Mouse (Mus musculus): ENCODE data around the gene Nfatc4. TPM values are rescaled to one million over a fixed set of nuclear protein-coding genes. Genes with fewer than 3 reads are reported as not detected.

Gene Nfatc4
- polyA plus RNA-seq, 1 experiment from 2014 or later = 6.7 TPM

Other genes with a start within 250 kb of the Nfatc4 start
- 0.22 TPM in 1 of 2 replicates, not detected in the other for gene Fitm1, start 247.5 kb upstream of the Nfatc4 start, polyA plus RNA-seq (2015; fragmentation: Nextera tagmentation; extraction: Ambion mirVana)
- gene Psme1, start 245.0 kb upstream of the Nfatc4 start, polyA plus RNA-seq (2015; fragmentation: Nextera tagmentation; extraction: Ambion mirVana) = 238 and 262 TPM in 2 replicates
- gene Emc9, start 237.8 kb upstream of the Nfatc4 start, polyA plus RNA-seq (2015; fragmentation: Nextera tagmentation; extraction: Ambion mirVana) = 31.6 and 46.9 TPM in 2 replicates
- 174 and 183 TPM in 2 replicates for gene Psme2, start 232.0 kb upstream of the Nfatc4 start, polyA plus RNA-seq (2015; fragmentation: Nextera tagmentation; extraction: Ambion mirVana)
- gene Rnf31, start 231.4 kb upstream of the Nfatc4 start, polyA plus RNA-seq (2015; fragmentation: Nextera tagmentation; extraction: Ambion mirVana) = 24.6 and 27.2 TPM in 2 replicates
- 10.4 and 10.5 TPM in 2 replicates for gene Irf9, start 219.6 kb upstream of the Nfatc4 start, polyA plus RNA-seq (2015; fragmentation: Nextera tagmentation; extraction: Ambion mirVana)
- 8.0 and 8.4 TPM in 2 replicates for gene Rec8, start 205.1 kb upstream of the Nfatc4 start, polyA plus RNA-seq (2015; fragmentation: Nextera tagmentation; extraction: Ambion mirVana)
- 116 and 123 TPM in 2 replicates for gene Ipo4, start 187.2 kb upstream of the Nfatc4 start, polyA plus RNA-seq (2015; fragmentation: Nextera tagmentation; extraction: Ambion mirVana)
- gene Gm49378, start 185.2 kb upstream of the Nfatc4 start, polyA plus RNA-seq (2015; fragmentation: Nextera tagmentation; extraction: Ambion mirVana) = 2.1 and 2.4 TPM in 2 replicates
- gene Tm9sf1, start 179.3 kb upstream of the Nfatc4 start, polyA plus RNA-seq (2015; fragmentation: Nextera tagmentation; extraction: Ambion mirVana) = 57.8 and 60.0 TPM in 2 replicates
- gene Tssk4, start 173.0 kb upstream of the Nfatc4 start, polyA plus RNA-seq (2015; fragmentation: Nextera tagmentation; extraction: Ambion mirVana) = 0.20 and 0.28 TPM in 2 replicates
- gene Mdp1, start 162.6 kb upstream of the Nfatc4 start, polyA plus RNA-seq (2015; fragmentation: Nextera tagmentation; extraction: Ambion mirVana) = 81.0 and 84.6 TPM in 2 replicates
- gene Gmpr2, start 151.2 kb upstream of the Nfatc4 start, polyA plus RNA-seq (2015; fragmentation: Nextera tagmentation; extraction: Ambion mirVana) = 52.5 and 52.7 TPM in 2 replicates
- gene Nedd8, start 151.0 kb upstream of the Nfatc4 start, polyA plus RNA-seq (2015; fragmentation: Nextera tagmentation; extraction: Ambion mirVana) = 532 and 551 TPM in 2 replicates
- 22.5 and 25.8 TPM in 2 replicates for gene Tinf2, start 141.3 kb upstream of the Nfatc4 start, polyA plus RNA-seq (2015; fragmentation: Nextera tagmentation; extraction: Ambion mirVana)
- 0.13 and 0.15 TPM in 2 replicates for gene Tgm1, start 109.2 kb upstream of the Nfatc4 start, polyA plus RNA-seq (2015; fragmentation: Nextera tagmentation; extraction: Ambion mirVana)
- 64.0 and 65.1 TPM in 2 replicates for gene Rabggta, start 100.9 kb upstream of the Nfatc4 start, polyA plus RNA-seq (2015; fragmentation: Nextera tagmentation; extraction: Ambion mirVana)
- gene Dhrs1, start 77.5 kb upstream of the Nfatc4 start, polyA plus RNA-seq (2015; fragmentation: Nextera tagmentation; extraction: Ambion mirVana) = 72.3 and 75.3 TPM in 2 replicates
- 25.9 and 28.0 TPM in 2 replicates for gene Nop9, start 77.5 kb upstream of the Nfatc4 start, polyA plus RNA-seq (2015; fragmentation: Nextera tagmentation; extraction: Ambion mirVana)
- gene Cideb, start 64.7 kb upstream of the Nfatc4 start, polyA plus RNA-seq (2015; fragmentation: Nextera tagmentation; extraction: Ambion mirVana) = 0.21 and 0.26 TPM in 2 replicates
- 0.51 and 0.59 TPM in 2 replicates for gene Ltb4r2, start 61.7 kb upstream of the Nfatc4 start, polyA plus RNA-seq (2015; fragmentation: Nextera tagmentation; extraction: Ambion mirVana)
- 0.50 and 0.60 TPM in 2 replicates for gene Ltb4r1, start 57.2 kb upstream of the Nfatc4 start, polyA plus RNA-seq (2015; fragmentation: Nextera tagmentation; extraction: Ambion mirVana)
- gene Adcy4, start 39.0 kb upstream of the Nfatc4 start, polyA plus RNA-seq (2015; fragmentation: Nextera tagmentation; extraction: Ambion mirVana) = 4.0 and 5.0 TPM in 2 replicates
- 1.6 and 1.7 TPM in 2 replicates for gene Ripk3, start 34.3 kb upstream of the Nfatc4 start, polyA plus RNA-seq (2015; fragmentation: Nextera tagmentation; extraction: Ambion mirVana)
- gene Nynrin, start 30.9 kb downstream of the Nfatc4 start, polyA plus RNA-seq (2015; fragmentation: Nextera tagmentation; extraction: Ambion mirVana) = 11.0 and 11.9 TPM in 2 replicates
- 0.15 and 0.20 TPM in 2 replicates for gene Cbln3, start 61.2 kb downstream of the Nfatc4 start, polyA plus RNA-seq (2015; fragmentation: Nextera tagmentation; extraction: Ambion mirVana)
- 10.4 and 10.5 TPM in 2 replicates for gene Khnyn, start 61.8 kb downstream of the Nfatc4 start, polyA plus RNA-seq (2015; fragmentation: Nextera tagmentation; extraction: Ambion mirVana)
- gene Sdr39u1, start 77.1 kb downstream of the Nfatc4 start, polyA plus RNA-seq (2015; fragmentation: Nextera tagmentation; extraction: Ambion mirVana) = 160 and 180 TPM in 2 replicates
- 0.29 TPM in 1 of 2 replicates, not detected in the other for gene Cma1, start 121.5 kb downstream of the Nfatc4 start, polyA plus RNA-seq (2015; fragmentation: Nextera tagmentation; extraction: Ambion mirVana)
- gene Cma2, start 127.8 kb downstream of the Nfatc4 start, polyA plus RNA-seq (2015; fragmentation: Nextera tagmentation; extraction: Ambion mirVana) = not detected in 2 replicates
- gene Mcpt1, start 194.8 kb downstream of the Nfatc4 start, polyA plus RNA-seq (2015; fragmentation: Nextera tagmentation; extraction: Ambion mirVana) = not detected in 2 replicates
- gene Mcpt9, start 207.4 kb downstream of the Nfatc4 start, polyA plus RNA-seq (2015; fragmentation: Nextera tagmentation; extraction: Ambion mirVana) = not detected in 2 replicates
- not detected in 2 replicates for gene Mcpt2, start 218.9 kb downstream of the Nfatc4 start, polyA plus RNA-seq (2015; fragmentation: Nextera tagmentation; extraction: Ambion mirVana)
- gene Mcpt4, start 239.2 kb downstream of the Nfatc4 start, polyA plus RNA-seq (2015; fragmentation: Nextera tagmentation; extraction: Ambion mirVana) = not detected in 2 replicates

All from midbrain, embryonic 16.5 days (tissue).